32 mouse cellular contexts compared by ENCODE assay signal in the genomic region with DNA sequence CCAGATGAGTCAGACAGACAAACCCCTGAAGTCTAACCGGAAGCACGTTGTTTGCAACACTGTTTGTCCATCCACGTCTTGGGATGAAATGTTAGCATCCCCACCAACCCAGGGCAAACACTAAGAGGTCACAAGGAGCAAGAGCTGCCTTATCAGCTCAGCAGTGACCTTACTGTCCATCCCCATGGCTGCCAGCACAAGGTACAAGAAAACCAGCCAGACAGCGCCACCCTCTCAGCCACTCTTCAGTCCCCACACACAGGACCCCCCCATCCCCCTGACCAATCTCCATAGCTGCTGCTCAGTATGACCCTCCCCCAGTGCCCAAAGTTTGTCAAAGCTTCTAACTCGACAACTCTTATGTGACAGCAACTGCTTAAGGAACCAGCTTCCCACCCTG. TPM values are rescaled to one million over a fixed set of nuclear protein-coding genes. Genes with fewer than 3 reads are reported as not detected.
"Had no signal": no experiment of that assay in that cellular context is flagged by ENCODE, and none has a peak within 500 bp of the region (broad histone marks: within the 10 kb centered on the region; RNA-seq: fewer than 3 reads in every experiment).

No protein-coding gene starts in this region.

- H3K4me3 ChIP-seq: heart, embryonic 10.5 days; heart, embryonic 12.5 days; hindbrain, embryonic 13.5 days; intestine, embryonic 15.5 days; layer of hippocampus, adult 2 months; left cerebral cortex, adult 2 months; limb, embryonic 13.5 days; limb, embryonic 15.5 days; liver, embryonic 12.5 days had no signal

- DNase-seq: gastrocnemius, postnatal 14 days; gastrocnemius, postnatal 36 days; heart, adult 18-20 months; heart, postnatal 10 days; heart, postnatal 36 days; kidney, adult 18-20 months; kidney, adult 8-10 months; kidney, postnatal 10 days; kidney, postnatal 25 days; kidney, postnatal 4 days had no signal

- H3K4me1 ChIP-seq: intestine, embryonic 15.5 days; limb, embryonic 13.5 days; limb, embryonic 15.5 days; liver, embryonic 12.5 days had no signal

- H3K4me2 ChIP-seq: heart, embryonic 12.5 days; hindbrain, embryonic 13.5 days; intestine, embryonic 15.5 days; limb, embryonic 13.5 days; limb, embryonic 15.5 days; liver, embryonic 12.5 days had no signal

- H3K9ac ChIP-seq: heart, embryonic 12.5 days; hindbrain, embryonic 13.5 days; intestine, embryonic 15.5 days; limb, embryonic 13.5 days; limb, embryonic 15.5 days; liver, embryonic 14.5 days had no signal

- H3K27me3 ChIP-seq: heart, embryonic 12.5 days; intestine, embryonic 15.5 days; limb, embryonic 13.5 days; limb, embryonic 15.5 days; liver, embryonic 12.5 days had no signal

- H3K9me3 ChIP-seq: heart, embryonic 10.5 days; heart, embryonic 12.5 days; hindbrain, embryonic 13.5 days; intestine, embryonic 15.5 days; limb, embryonic 13.5 days; limb, embryonic 15.5 days; liver, embryonic 12.5 days had no signal

- ATAC-seq: hindbrain, embryonic 16.5 days; inflammation-experienced regulatory T-cells, adult 6 months; intestine, embryonic 15.5 days; intestine, postnatal 0 days; liver, embryonic 12.5 days had no signal

- H3K27ac ChIP-seq: heart, embryonic 10.5 days; hindbrain, embryonic 13.5 days; intestine, embryonic 15.5 days; layer of hippocampus, adult 2 months; left cerebral cortex, adult 2 months; limb, embryonic 13.5 days; limb, embryonic 15.5 days; liver, embryonic 12.5 days; liver, embryonic 14.5 days had no signal

RNA-seq across cellular contexts. Expression of gene Abcg5, which starts 34.6 kb away (rescaled TPM):
- total RNA-seq: gastrocnemius, adult 18-20 months; gastrocnemius, adult 8-10 months; gastrocnemius, postnatal 14 days; gastrocnemius, postnatal 36 days; heart, adult 18-20 months; heart, adult 8-10 months; heart, postnatal 10 days; heart, postnatal 36 days; hematopoietic stem cell, adult 5-6 weeks; layer of hippocampus, adult 2 months; layer of hippocampus, postnatal 10 days; layer of hippocampus, postnatal 25 days; left cerebral cortex, adult 2 months; left cerebral cortex, postnatal 14 days had no signal

RNA-seq across cellular contexts. Expression of gene Abcg8, which starts 41.3 kb away (rescaled TPM):
- total RNA-seq: gastrocnemius, adult 18-20 months; gastrocnemius, postnatal 14 days; gastrocnemius, postnatal 36 days; heart, adult 18-20 months; heart, postnatal 10 days; heart, postnatal 36 days; hematopoietic stem cell, adult 5-6 weeks; layer of hippocampus, adult 2 months; layer of hippocampus, postnatal 10 days; layer of hippocampus, postnatal 25 days; left cerebral cortex, adult 2 months; left cerebral cortex, postnatal 36 days had no signal
- polyA plus RNA-seq: heart, embryonic 12.5 days; heart, embryonic 14.5 days; inflammation-experienced regulatory T-cells, adult 6 months; limb, embryonic 13.5 days had no signal
